Mouse (Mus musculus) cerebellum, adult 2 months (tissue): ENCODE measurements at regions not wholly inside any gene's neighbourhood (a gene's known extent, or its start where the extent isn't known, plus 50 kb on each side); places are given as distances from the start of the nearest gene placed in this dataset.

Source experiments
- CTCF ChIP-seq: fragments of 200-500 bp; IDR thresholded peaks from 2 replicates; pipeline ENCODE4 v1.5.1; 2011; ENCODE audit warnings: low read depth, mild to moderate bottlenecking, control low read depth, low read length, moderate library complexity, borderline replicate concordance; ENCODE audit not compliant: insufficient read depth
- POLR2A ChIP-seq: fragments of 200-500 bp; IDR thresholded peaks from 2 replicates; pipeline ENCODE4 v1.6.1; 2011; ENCODE audit warnings: low read length, control low read depth, borderline replicate concordance; ENCODE audit not compliant: insufficient read depth

GRCm38 (mm10) chr10:67645821-67646220, 97.1 kb upstream of the Ado start:
- no peak for TF ChIP-seq POLR2A
- TF ChIP-seq CTCF: no peak
